Mouse (Mus musculus): ENCODE measurements around the gene Gdf15. TPM values are rescaled to one million over a fixed set of nuclear protein-coding genes. Genes with fewer than 3 reads are reported as not detected.

Gene Gdf15
- total and polyA plus RNA-seq, 2 experiments from 2014 or later: 0.15 to 1.7 TPM

DNA sequence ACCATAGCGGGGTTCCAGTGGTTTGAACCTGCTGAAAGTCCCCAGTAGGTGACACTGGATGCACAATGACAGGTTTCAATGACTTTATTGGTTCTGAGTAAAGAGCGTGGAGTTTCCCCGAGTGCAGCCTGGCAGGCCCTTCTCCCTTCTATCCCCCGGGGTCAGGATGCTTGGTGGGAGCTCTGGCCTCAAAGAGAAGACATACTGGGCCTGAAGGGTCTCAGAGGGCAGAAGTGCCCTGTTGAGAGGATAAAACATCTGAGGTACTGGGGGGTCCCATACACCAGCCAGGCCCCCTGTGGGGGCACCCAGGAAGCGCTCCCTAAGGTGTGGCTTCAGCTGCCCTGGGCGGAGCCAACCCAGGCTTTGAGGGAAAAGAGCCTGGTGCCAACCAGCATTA is 14.1 kb upstream of the Gdf15 start:
- Histone ChIP-seq H3K4me3 (ENCODE audit: low read depth, low read length) (no peak overlapping the region), H3K27me3 (ENCODE audit: control insufficient read depth, insufficient read depth, low read length) (no peaks in the 10 kb centered on the region), H3K9ac (replicated peaks; ENCODE audit: low read depth, low read length) (no peak overlapping the region), H3K4me2 (ENCODE audit: low read depth, low read length) (no peak overlapping the region), H3K4me1 (ENCODE audit: control insufficient read depth, insufficient read depth) (peaks cover 48% of the 10 kb centered on the region), H3K9me3 (replicated peaks; ENCODE audit: control insufficient read depth, low read length) (no peaks in the 10 kb centered on the region), H3K27ac (ENCODE audit: low read depth) (0 out of 2 replicates have a peak overlapping the region, but pooled peaks have one; percentile 35), H3K36me3 (replicated peaks; ENCODE audit: control insufficient read depth, insufficient read depth, low read length) (peaks cover 17% of the 10 kb centered on the region)
- 75% methylated on average over 6 of the region's 6 CpGs for WGBS
- TF ChIP-seq EP300 (IDR thresholded peaks at IDR 0.05; ENCODE audit: low read depth): no peak
- no peak for TF ChIP-seq CTCF (IDR thresholded peaks at IDR 0.05; ENCODE audit: low read depth)
- DNase-seq (ENCODE audit: low spot score) (no peak), ATAC-seq (ENCODE audit: insufficient read depth, low read depth) (no peak)

GRCm38 (mm10) chr8:70645501-70646224 is 13.4 kb upstream of the Gdf15 start:
- no peak for DNase-seq (ENCODE audit: low spot score)
- TF ChIP-seq EP300 (IDR thresholded peaks at IDR 0.05; ENCODE audit: low read depth) (no peak), CTCF (IDR thresholded peaks at IDR 0.05; ENCODE audit: low read depth) (no peak)
- Histone ChIP-seq H3K4me1 (ENCODE audit: control insufficient read depth, insufficient read depth) (peaks cover 48% of the 10 kb centered on the region), H3K27me3 (ENCODE audit: control insufficient read depth, insufficient read depth, low read length) (no peaks in the 10 kb centered on the region), H3K4me3 (ENCODE audit: low read depth, low read length) (no peak overlapping the region), H3K9ac (replicated peaks; ENCODE audit: low read depth, low read length) (no peak overlapping the region), H3K27ac (ENCODE audit: low read depth) (peak overlapping the region; percentile 35; the same call in 1 of the 2 replicates), H3K4me2 (ENCODE audit: low read depth, low read length) (no peak overlapping the region), H3K9me3 (replicated peaks; ENCODE audit: control insufficient read depth, low read length) (no peaks in the 10 kb centered on the region), H3K36me3 (replicated peaks; ENCODE audit: control insufficient read depth, insufficient read depth, low read length) (peaks cover 10% of the 10 kb centered on the region)
- no peak for ATAC-seq (ENCODE audit: insufficient read depth, low read depth)
- 49% methylated on average over 17 of the region's 17 CpGs for WGBS

DNA sequence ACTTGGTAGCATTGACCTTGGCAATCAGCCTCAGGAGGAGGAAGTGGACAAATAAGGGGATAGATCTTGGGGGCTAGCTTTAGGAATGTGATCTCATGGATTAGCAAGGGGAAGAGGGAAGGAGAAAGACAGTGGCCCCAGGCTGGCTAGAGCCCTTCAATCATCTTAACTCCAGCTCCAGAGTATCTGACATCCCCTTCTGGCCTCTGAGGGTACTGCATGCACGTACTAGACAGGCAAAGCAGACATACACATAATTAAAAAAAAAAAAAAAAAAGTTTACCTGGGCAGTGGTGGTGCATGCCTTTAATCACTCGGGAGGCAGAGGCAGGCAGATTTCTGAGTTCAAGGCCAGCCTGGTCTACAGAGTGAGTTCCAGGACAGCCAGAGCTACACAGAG is 11.8 kb upstream of the Gdf15 start:
- no peak overlapping the region for H3K27ac ChIP-seq (ENCODE audit: low read depth)
- WGBS: 81% methylated on average over 2 of the region's 2 CpGs
- no peak overlapping the region for H3K9ac ChIP-seq (replicated peaks; ENCODE audit: low read depth, low read length)
- no peaks in the 10 kb centered on the region for H3K36me3 ChIP-seq (replicated peaks; ENCODE audit: control insufficient read depth, insufficient read depth, low read length)
- ATAC-seq (ENCODE audit: insufficient read depth, low read depth): no peak
- H3K9me3 ChIP-seq (replicated peaks; ENCODE audit: control insufficient read depth, low read length): no peaks in the 10 kb centered on the region
- no peak for DNase-seq (ENCODE audit: low spot score)
- no peak overlapping the region for H3K4me3 ChIP-seq (ENCODE audit: low read depth, low read length)
- TF ChIP-seq CTCF (IDR thresholded peaks at IDR 0.05; ENCODE audit: low read depth): peak; percentile 19; the same call in 1 of the 2 replicates
- TF ChIP-seq EP300 (IDR thresholded peaks at IDR 0.05; ENCODE audit: low read depth): no peak
- H3K4me1 ChIP-seq (ENCODE audit: control insufficient read depth, insufficient read depth): peaks cover 38% of the 10 kb centered on the region
- H3K27me3 ChIP-seq (ENCODE audit: control insufficient read depth, insufficient read depth, low read length): no peaks in the 10 kb centered on the region
- no peak overlapping the region for H3K4me2 ChIP-seq (ENCODE audit: low read depth, low read length)

GRCm38 (mm10) chr8:70643019-70643418 is 10.8 kb upstream of the Gdf15 start:
- Histone ChIP-seq H3K4me1 (ENCODE audit: control insufficient read depth, insufficient read depth) (peaks cover 35% of the 10 kb centered on the region), H3K4me3 (ENCODE audit: low read depth, low read length) (no peak overlapping the region), H3K36me3 (replicated peaks; ENCODE audit: control insufficient read depth, insufficient read depth, low read length) (no peaks in the 10 kb centered on the region), H3K9me3 (replicated peaks; ENCODE audit: control insufficient read depth, low read length) (no peaks in the 10 kb centered on the region), H3K27me3 (ENCODE audit: control insufficient read depth, insufficient read depth, low read length) (no peaks in the 10 kb centered on the region), H3K4me2 (ENCODE audit: low read depth, low read length) (no peak overlapping the region), H3K27ac (ENCODE audit: low read depth) (no peak overlapping the region), H3K9ac (replicated peaks; ENCODE audit: low read depth, low read length) (no peak overlapping the region)
- ATAC-seq (ENCODE audit: insufficient read depth, low read depth): no peak
- 70% methylated on average over 3 of the region's 3 CpGs for WGBS
- no peak for TF ChIP-seq CTCF (IDR thresholded peaks at IDR 0.05; ENCODE audit: low read depth)
- no peak for TF ChIP-seq EP300 (IDR thresholded peaks at IDR 0.05; ENCODE audit: low read depth)
- no peak for DNase-seq (ENCODE audit: low spot score)

- Histone ChIP-seq H3K27ac (ENCODE audit: low read depth) (peak overlapping the region; percentile 30; the same call in 1 of the 2 replicates), H3K27me3 (ENCODE audit: control insufficient read depth, insufficient read depth, low read length) (no peaks in the 10 kb centered on the region), H3K4me1 (ENCODE audit: control insufficient read depth, insufficient read depth) (peaks cover 20% of the 10 kb centered on the region), H3K36me3 (replicated peaks; ENCODE audit: control insufficient read depth, insufficient read depth, low read length) (no peaks in the 10 kb centered on the region), H3K4me2 (ENCODE audit: low read depth, low read length) (no peak overlapping the region), H3K9ac (replicated peaks; ENCODE audit: low read depth, low read length) (no peak overlapping the region), H3K4me3 (ENCODE audit: low read depth, low read length) (no peak overlapping the region), H3K9me3 (replicated peaks; ENCODE audit: control insufficient read depth, low read length) (no peaks in the 10 kb centered on the region)
- no peak for ATAC-seq (ENCODE audit: insufficient read depth, low read depth)
- no peak for DNase-seq (ENCODE audit: low spot score)
- no peak for TF ChIP-seq CTCF (IDR thresholded peaks at IDR 0.05; ENCODE audit: low read depth)
- no peak for TF ChIP-seq EP300 (IDR thresholded peaks at IDR 0.05; ENCODE audit: low read depth)
- 40% methylated on average over 9 of the region's 9 CpGs for WGBS
These were observed 6.5 kb upstream of the Gdf15 start for GRCm38 (mm10) chr8:70638752-70639151.

DNA sequence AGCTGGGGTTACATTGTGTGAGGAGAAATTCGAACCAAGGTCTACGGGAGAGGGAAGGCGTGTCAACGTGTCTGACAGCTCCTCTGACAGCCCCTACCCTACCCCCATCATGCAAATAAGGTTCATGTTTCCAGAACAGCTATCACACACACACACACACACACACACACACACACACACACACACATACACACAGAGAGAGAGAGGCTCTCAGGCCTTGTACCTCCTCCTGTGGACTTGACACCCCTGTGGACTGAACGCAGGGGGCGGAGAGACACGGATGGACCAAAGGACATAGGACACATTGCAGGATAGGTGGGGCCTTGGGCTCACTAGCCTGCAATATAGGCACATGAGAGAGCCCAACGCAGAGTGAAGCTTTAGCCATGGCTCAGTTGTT is 4.6 kb upstream of the Gdf15 start:
- no peak for TF ChIP-seq EP300 (IDR thresholded peaks at IDR 0.05; ENCODE audit: low read depth)
- no peak for TF ChIP-seq CTCF (IDR thresholded peaks at IDR 0.05; ENCODE audit: low read depth)
- no peaks in the 10 kb centered on the region for H3K36me3 ChIP-seq (replicated peaks; ENCODE audit: control insufficient read depth, insufficient read depth, low read length)
- no peak for ATAC-seq (ENCODE audit: insufficient read depth, low read depth)
- peaks cover 30% of the 10 kb centered on the region for H3K4me1 ChIP-seq (ENCODE audit: control insufficient read depth, insufficient read depth)
- H3K4me3 ChIP-seq (ENCODE audit: low read depth, low read length): no peak overlapping the region
- H3K4me2 ChIP-seq (ENCODE audit: low read depth, low read length): no peak overlapping the region
- no peaks in the 10 kb centered on the region for H3K9me3 ChIP-seq (replicated peaks; ENCODE audit: control insufficient read depth, low read length)
- no peak overlapping the region for H3K9ac ChIP-seq (replicated peaks; ENCODE audit: low read depth, low read length)
- 75% methylated on average over 8 of the region's 8 CpGs for WGBS
- DNase-seq (ENCODE audit: low spot score): no peak
- H3K27ac ChIP-seq (ENCODE audit: low read depth): no peak overlapping the region
- no peaks in the 10 kb centered on the region for H3K27me3 ChIP-seq (ENCODE audit: control insufficient read depth, insufficient read depth, low read length)
